ENCODE assay signal across 28 mouse cellular contexts in genomic region chr5:83861674-83862073, GRCm38 (mm10).
"Had no signal": no experiment of that assay in that cellular context is flagged by ENCODE, and none has a peak within 500 bp of the region (broad histone marks: within the 10 kb centered on the region; RNA-seq: fewer than 3 reads in every experiment).

No protein-coding gene starts in this region.

- H3K9ac ChIP-seq: embryonic facial prominence, embryonic 12.5 days; embryonic facial prominence, embryonic 13.5 days; embryonic facial prominence, embryonic 15.5 days; forebrain, embryonic 12.5 days; forebrain, embryonic 13.5 days; forebrain, embryonic 15.5 days; forebrain, postnatal 0 days had no signal

- H3K4me2 ChIP-seq: embryonic facial prominence, embryonic 12.5 days; embryonic facial prominence, embryonic 13.5 days; embryonic facial prominence, embryonic 15.5 days; forebrain, embryonic 12.5 days; forebrain, embryonic 13.5 days; forebrain, embryonic 15.5 days had no signal

- H3K27ac ChIP-seq: embryonic facial prominence, embryonic 10.5 days; embryonic facial prominence, embryonic 12.5 days; embryonic facial prominence, embryonic 13.5 days; embryonic facial prominence, embryonic 15.5 days; forebrain, embryonic 10.5 days; forebrain, embryonic 12.5 days; forebrain, embryonic 13.5 days; forebrain, embryonic 15.5 days; gastrocnemius, adult 2 months had no signal

- H3K4me1 ChIP-seq: embryonic facial prominence, embryonic 10.5 days; embryonic facial prominence, embryonic 12.5 days; embryonic facial prominence, embryonic 13.5 days; embryonic facial prominence, embryonic 15.5 days; forebrain, embryonic 10.5 days; forebrain, embryonic 12.5 days; forebrain, embryonic 13.5 days; forebrain, embryonic 15.5 days had no signal

- ATAC-seq: forebrain, embryonic 13.5 days; forebrain, embryonic 14.5 days; forebrain, embryonic 15.5 days; forebrain, embryonic 16.5 days; forebrain, postnatal 0 days had no signal

- H3K4me3 ChIP-seq: embryonic facial prominence, embryonic 10.5 days; embryonic facial prominence, embryonic 12.5 days; embryonic facial prominence, embryonic 13.5 days; embryonic facial prominence, embryonic 15.5 days; erythroblast, embryonic 14.5 days; forebrain, embryonic 10.5 days; forebrain, embryonic 12.5 days; forebrain, embryonic 13.5 days; forebrain, embryonic 15.5 days; gastrocnemius, adult 2 months had no signal

- H3K36me3 ChIP-seq: embryonic facial prominence, embryonic 10.5 days; embryonic facial prominence, embryonic 12.5 days; embryonic facial prominence, embryonic 13.5 days; embryonic facial prominence, embryonic 15.5 days; forebrain, embryonic 10.5 days; forebrain, embryonic 12.5 days; forebrain, embryonic 15.5 days had no signal

- H3K27me3 ChIP-seq: embryonic facial prominence, embryonic 12.5 days; embryonic facial prominence, embryonic 13.5 days; embryonic facial prominence, embryonic 15.5 days; forebrain, embryonic 12.5 days; forebrain, embryonic 13.5 days; forebrain, embryonic 15.5 days had no signal

- H3K9me3 ChIP-seq: embryonic facial prominence, embryonic 10.5 days; embryonic facial prominence, embryonic 12.5 days; embryonic facial prominence, embryonic 13.5 days; embryonic facial prominence, embryonic 15.5 days; forebrain, embryonic 10.5 days; forebrain, embryonic 12.5 days; forebrain, embryonic 13.5 days; forebrain, embryonic 15.5 days had no signal

- DNase-seq: cerebellum, adult 18-20 months; cerebellum, adult 2 months; cerebellum, adult 8-10 months; cerebellum, adult 9-10 months; cerebellum, adult 9-11 months; cerebellum, postnatal 10 days; cerebellum, postnatal 14 days; cerebellum, postnatal 25 days; cerebellum, postnatal 36 days; embryo, embryonic 11 days; forebrain, postnatal 0 days; gastrocnemius, adult 2 months; gastrocnemius, postnatal 10 days; gastrocnemius, postnatal 14 days; gastrocnemius, postnatal 25 days; gastrocnemius, postnatal 36 days; heart, adult 11 months had no signal
